Comparison of ENCODE assay signal across 16 mouse cellular contexts in the genomic region with DNA sequence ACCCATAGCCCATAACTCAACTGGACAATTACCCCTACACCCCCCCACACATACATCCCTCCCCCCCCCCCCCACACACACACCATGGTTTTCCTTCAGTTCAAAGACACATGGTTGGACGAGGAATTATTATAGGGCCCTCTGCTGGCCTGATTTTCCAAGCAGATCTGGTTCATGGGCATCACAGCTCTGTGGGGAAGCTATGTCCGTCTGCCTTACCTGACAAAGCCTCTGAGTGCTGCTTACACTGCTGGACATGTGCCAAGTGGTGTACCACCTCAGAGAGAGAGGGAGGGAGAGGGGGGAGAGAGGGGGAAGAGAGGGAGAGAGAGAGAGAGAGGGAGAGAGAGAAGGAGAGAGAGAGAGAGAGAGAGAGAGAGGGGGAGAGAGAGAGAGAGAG.
DNase-seq lines count a peak whose midpoint lies in the region; TF ChIP-seq lines count a peak whose summit lies in the region.
"Had no signal": no experiment of that assay in that cellular context is flagged by ENCODE, and none has a peak within 500 bp of the region (broad histone marks: within the 10 kb centered on the region; RNA-seq: fewer than 3 reads in every experiment).

No protein-coding gene starts in this region.

- WGBS in lung, adult 2 months: 33% methylated on average over 2 of the region's 2 CpGs

- H3K4me3 ChIP-seq in lung, adult 2 months (replicated peaks; ENCODE audit: extremely low read depth, low read depth, low read length): no peak overlapping the region
- H3K4me3 ChIP-seq: embryonic facial prominence, embryonic 15.5 days; forebrain, embryonic 13.5 days; heart, embryonic 15.5 days; hindbrain, embryonic 13.5 days; limb, embryonic 13.5 days had no signal

- peaks cover 2% of the 10 kb centered on the region; the same call in 1 of the 2 replicates for H3K4me1 ChIP-seq in lung, adult 2 months (ENCODE audit: control insufficient read depth, insufficient read depth, low read length)
- H3K4me1 ChIP-seq: forebrain, embryonic 13.5 days had no signal

- DNase-seq in embryo, embryonic 10.5 days (ENCODE audit: low spot score): peak; percentile 42
- no peak for DNase-seq in embryo, embryonic 9.5 days (ENCODE audit: extremely low spot score)
- no peak for DNase-seq in lung, adult 2 months
- no peak for DNase-seq in lung, adult 18-20 months
- DNase-seq in kidney, adult 9 months: peak; percentile 74
- DNase-seq in lung, postnatal 14 days: peak; percentile 2
- no peak for DNase-seq in gastrocnemius, adult 8-10 months (ENCODE audit: low spot score in 2 of 2)
- no peak for DNase-seq in spleen, postnatal 14 days (ENCODE audit: low spot score in 2 of 2)
- DNase-seq: cerebellum, adult 2 months; right cerebral cortex, postnatal 14 days; thymus, postnatal 36 days had no signal

- TF ChIP-seq POLR2A in lung, adult 2 months (IDR thresholded peaks at IDR 0.05; ENCODE audit: borderline replicate concordance, extremely low read depth, low read depth, low read length): no peak

- TF ChIP-seq CTCF in lung, adult 2 months (IDR thresholded peaks at IDR 0.05; ENCODE audit: insufficient read depth, low read length): 0 out of 2 replicates have a peak, but pooled peaks have one; percentile 6

Comparison
In these comparisons a context has a peak if more than half of its experiments do, and no peak if none do; other contexts are left out.
1. DNase-seq: peak in embryo, embryonic 10.5 days (single experiment), kidney, adult 9 months (single experiment) and lung, postnatal 14 days (single experiment); none in embryo, embryonic 9.5 days (single experiment), lung, adult 2 months (single experiment), lung, adult 18-20 months (0 of 2), gastrocnemius, adult 8-10 months (0 of 2) and spleen, postnatal 14 days (0 of 2).